Mouse (Mus musculus) liver, embryonic 14.5 days (tissue): ENCODE data around the gene S100a16.

Experiments
- CTCF ChIP-seq: IDR thresholded peaks from 2 replicates; pipeline ENCODE4 v1.5.1; 2016; ENCODE audit warnings: antibody characterized with exemption, low read depth, control low read depth
- EP300 ChIP-seq: IDR thresholded peaks from 2 replicates; pipeline ENCODE4 v1.6.1; 2016; ENCODE audit warnings: antibody characterized with exemption, low read depth

GRCm38 (mm10) chr3:90506362-90506761 lies 30.7 kb upstream of the S100a16 start:
- no peak for TF ChIP-seq CTCF
- no peak for TF ChIP-seq EP300
